Mouse (Mus musculus) hindbrain, embryonic 13.5 days (tissue): ENCODE results near the gene Tbxas1. TPM values are rescaled to one million over a fixed set of nuclear protein-coding genes. Genes with fewer than 3 reads are reported as not detected.

Source experiments
- ATAC-seq: fragments of 200-750 bp; cut with Nextera tagmentation; 2 replicates; pipeline ENCODE4 v1.8.0; 2017; ENCODE audit warnings: moderate TSS enrichment; ENCODE audit not compliant: low FRiP score
- H3K27ac ChIP-seq: fragments of 300-500 bp; sonication (generic); 2 replicates; pipeline ENCODE4 v1.5.1; 2015; ENCODE audit warnings: inconsistent platforms, mild to moderate bottlenecking, moderate library complexity
- H3K27me3 ChIP-seq: fragments of 300-500 bp; sonication (generic); 2 replicates; pipeline ENCODE4 v1.6.1; 2015; ENCODE audit warnings: mild to moderate bottlenecking, inconsistent platforms
- H3K36me3 ChIP-seq: fragments of 300-500 bp; sonication (generic); 2 replicates; pipeline ENCODE4 v1.6.1; 2015; ENCODE audit warnings: mild to moderate bottlenecking, inconsistent platforms
- H3K4me1 ChIP-seq: fragments of 300-500 bp; sonication (generic); replicated peaks from 2 replicates; pipeline ENCODE4 v1.6.1; 2015; ENCODE audit warnings: inconsistent platforms
- H3K4me2 ChIP-seq: fragments of 300-500 bp; sonication (generic); 2 replicates; pipeline ENCODE4 v1.6.1; 2015; ENCODE audit warnings: inconsistent platforms, mild to moderate bottlenecking, moderate library complexity
- H3K4me3 ChIP-seq: fragments of 300-500 bp; sonication (generic); 2 replicates; pipeline ENCODE4 v1.5.1; 2015; ENCODE audit warnings: mild to moderate bottlenecking, inconsistent platforms
- H3K9ac ChIP-seq: fragments of 300-500 bp; sonication (generic); 2 replicates; pipeline ENCODE4 v1.6.1; 2015; ENCODE audit warnings: mild to moderate bottlenecking, inconsistent platforms
- H3K9me3 ChIP-seq: fragments of 300-500 bp; sonication (generic); 2 replicates; pipeline ENCODE4 v1.6.1; 2016; ENCODE audit warnings: inconsistent platforms
- WGBS: fragments of 180-500 bp; shearing (Covaris S2); methylation state at CpG from one replicate; pipeline ENCODE4 v1.1.7; 2015; 5-methylcytosine and 5-hydroxymethylcytosine counted together
- polyA plus RNA-seq: library from polyadenylated mRNA; unstranded; fragments of >200 nt; fragmentation: Nextera tagmentation; extraction: Ambion mirVana; gene quantifications from 2 replicates; pipeline ENCODE4 v1.2.1, GENCODE M21; 2015

The Tbxas1 gene
- polyA plus RNA-seq, 1 experiment from 2014 or later = 2.7 TPM

DNA sequence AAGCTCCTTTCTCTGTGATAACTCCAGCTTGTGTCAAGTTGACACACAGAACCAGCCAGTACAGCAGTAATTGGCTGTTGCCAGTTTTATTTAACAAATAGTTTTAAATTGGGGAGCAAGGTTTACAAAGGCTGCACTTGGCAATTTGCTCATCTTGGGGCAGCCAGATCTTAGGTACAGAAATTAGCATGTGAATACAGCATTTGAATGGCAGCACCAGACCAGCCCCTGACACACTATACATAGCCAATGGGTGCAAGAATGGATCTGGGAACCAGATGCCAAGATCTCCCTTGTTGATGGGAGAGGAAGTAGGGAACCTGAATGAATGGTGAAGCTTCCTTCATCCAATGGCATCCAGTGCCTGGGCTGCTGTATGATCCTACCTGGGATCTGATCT is 199.0 kb downstream of the Tbxas1 start:
- H3K27me3 ChIP-seq = 0 out of 2 replicates have a peak, but pooled peaks cover 4% of the 10 kb centered on the region
- H3K4me3 ChIP-seq = no peak overlapping the region

GRCm38 (mm10) chr6:39076498-39076897 is 201.3 kb downstream of the Tbxas1 start:
- H3K27me3 ChIP-seq = no peaks in the 10 kb centered on the region
- no peaks in the 10 kb centered on the region for H3K9me3 ChIP-seq
- peaks cover 10% of the 10 kb centered on the region for H3K4me1 ChIP-seq
- H3K9ac ChIP-seq = no peak overlapping the region
- no peak overlapping the region for H3K27ac ChIP-seq
- no peak overlapping the region for H3K4me3 ChIP-seq
- no peak overlapping the region for H3K4me2 ChIP-seq
- no peaks in the 10 kb centered on the region for H3K36me3 ChIP-seq
- ATAC-seq = no peak

More for the DNA sequence above, 199.0 kb downstream of the Tbxas1 start:
- Histone ChIP-seq H3K27ac (no peak overlapping the region), H3K36me3 (no peaks in the 10 kb centered on the region), H3K9ac (no peak overlapping the region), H3K4me2 (no peak overlapping the region), H3K9me3 (no peaks in the 10 kb centered on the region), H3K4me1 (peaks cover 10% of the 10 kb centered on the region)
- no peak for ATAC-seq

DNA sequence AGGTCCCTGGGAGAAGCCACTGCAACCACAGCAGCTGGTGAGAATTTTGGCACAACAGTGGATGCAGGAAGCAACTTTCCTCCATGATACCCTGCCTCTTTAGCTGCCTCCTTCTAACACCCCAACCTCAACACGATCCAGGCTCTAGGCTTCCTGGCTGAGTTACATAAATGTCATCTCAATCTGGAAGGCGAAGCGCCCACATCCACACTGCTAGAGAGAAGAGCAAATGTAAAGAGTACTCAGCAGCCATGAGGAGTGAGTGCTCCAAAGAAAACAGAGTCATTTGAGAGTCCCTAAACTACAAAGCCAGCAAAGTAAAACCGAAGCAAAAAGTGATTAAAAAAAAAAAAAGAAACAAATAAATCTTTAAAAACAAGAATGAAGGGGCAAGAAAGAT is 229.4 kb downstream of the Tbxas1 start:
- ATAC-seq = no peak
- Histone ChIP-seq H3K27me3 (no peaks in the 10 kb centered on the region), H3K36me3 (no peaks in the 10 kb centered on the region), H3K9me3 (no peaks in the 10 kb centered on the region), H3K4me3 (no peak overlapping the region), H3K27ac (no peak overlapping the region), H3K9ac (no peak overlapping the region), H3K4me2 (no peak overlapping the region), H3K4me1 (no peaks in the 10 kb centered on the region)
- WGBS = 87% methylated on average over 4 of the region's 4 CpGs

GRCm38 (mm10) chr6:39106812-39107211 is 231.6 kb downstream of the Tbxas1 start:
- Histone ChIP-seq H3K4me3 (no peak overlapping the region), H3K36me3 (no peaks in the 10 kb centered on the region), H3K4me2 (no peak overlapping the region), H3K4me1 (no peaks in the 10 kb centered on the region), H3K27ac (no peak overlapping the region), H3K27me3 (no peaks in the 10 kb centered on the region), H3K9ac (no peak overlapping the region), H3K9me3 (no peaks in the 10 kb centered on the region)
- no peak for ATAC-seq
- WGBS = 63% methylated on average over 2 of the region's 2 CpGs

- Histone ChIP-seq H3K36me3 (no peaks in the 10 kb centered on the region), H3K9me3 (no peaks in the 10 kb centered on the region), H3K27ac (no peak overlapping the region), H3K4me2 (no peak overlapping the region), H3K27me3 (peaks cover 32% of the 10 kb centered on the region), H3K4me3 (no peak overlapping the region), H3K4me1 (peaks cover 1% of the 10 kb centered on the region; the same call in 1 of the 2 replicates), H3K9ac (no peak overlapping the region)
- no peak for ATAC-seq
- 98% methylated on average over 3 of the region's 3 CpGs for WGBS
Measured at GRCm38 (mm10) chr6:39112701-39113100, 237.5 kb downstream of the Tbxas1 start.

DNA sequence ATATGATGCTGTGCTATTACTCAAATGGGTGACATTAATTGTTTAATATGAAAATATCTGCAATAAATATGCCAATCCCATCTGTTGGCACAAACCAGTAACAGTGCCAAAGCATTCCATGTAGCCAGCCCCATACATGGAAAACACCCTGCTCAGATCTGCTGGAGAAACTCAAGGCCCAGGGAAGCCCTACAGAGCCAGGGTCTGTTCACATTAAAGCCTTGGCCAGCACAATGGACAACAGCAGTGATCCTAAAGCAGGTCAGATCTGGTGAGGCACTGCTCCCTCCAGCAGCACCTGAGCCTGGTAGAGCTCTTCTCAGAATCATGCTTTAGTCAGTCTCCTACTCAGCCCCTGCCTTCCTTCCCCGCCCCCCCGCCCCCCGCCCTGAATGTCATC is 237.9 kb downstream of the Tbxas1 start:
- Histone ChIP-seq H3K4me3 (no peak overlapping the region), H3K27ac (no peak overlapping the region), H3K4me1 (peaks cover 5% of the 10 kb centered on the region; the same call in 1 of the 2 replicates), H3K9me3 (no peaks in the 10 kb centered on the region), H3K9ac (no peak overlapping the region), H3K27me3 (peaks cover 36% of the 10 kb centered on the region), H3K36me3 (no peaks in the 10 kb centered on the region), H3K4me2 (no peak overlapping the region)
- WGBS = 83% methylated on average over 3 of the region's 3 CpGs
- ATAC-seq = no peak

DNA sequence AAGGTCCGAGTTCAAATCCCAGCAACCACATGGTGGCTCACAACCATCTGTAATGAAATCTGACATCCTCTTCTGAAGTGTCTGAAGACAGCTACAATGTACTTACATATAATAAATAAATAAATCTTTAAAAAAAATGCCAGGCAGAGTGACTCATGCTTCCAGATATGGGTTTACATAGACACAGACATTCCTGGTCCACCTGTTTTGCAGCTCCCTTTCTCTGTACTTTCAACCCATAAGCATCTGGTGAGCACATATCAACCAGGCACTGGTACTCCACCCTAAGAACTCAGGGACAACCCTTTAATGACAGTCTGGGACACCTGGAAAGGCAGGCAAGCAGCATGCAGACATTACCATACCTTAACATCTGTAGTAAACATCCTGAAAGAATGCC is 240.2 kb downstream of the Tbxas1 start:
- H3K4me2 ChIP-seq = no peak overlapping the region
- no peak for ATAC-seq
- H3K9ac ChIP-seq = no peak overlapping the region
- peaks cover 10% of the 10 kb centered on the region for H3K4me1 ChIP-seq
- H3K4me3 ChIP-seq = no peak overlapping the region
- H3K27ac ChIP-seq = no peak overlapping the region
- WGBS = 88% methylated on average over 1 of the region's 1 CpGs
- H3K9me3 ChIP-seq = no peaks in the 10 kb centered on the region
- peaks cover 59% of the 10 kb centered on the region for H3K27me3 ChIP-seq
- H3K36me3 ChIP-seq = no peaks in the 10 kb centered on the region

GRCm38 (mm10) chr6:39117584-39118455 is 242.6 kb downstream of the Tbxas1 start, which contains the start of gene Parp12:
Gene Parp12 (minus strand): TSS chr6:39118349.
- H3K27me3 ChIP-seq = peaks cover 60% of the 10 kb centered on the region

GRCm38 (mm10) chr6:39118456-39118881 is 243.3 kb downstream of the Tbxas1 start:
- peak overlapping the region; percentile 62 for H3K4me2 ChIP-seq
- no peaks in the 10 kb centered on the region for H3K9me3 ChIP-seq
- no peak overlapping the region for H3K27ac ChIP-seq
- H3K27me3 ChIP-seq = peaks cover 60% of the 10 kb centered on the region
- peak overlapping the region; percentile 65 for H3K9ac ChIP-seq
- peak overlapping the region; percentile 61 for H3K4me3 ChIP-seq
- WGBS = 8% methylated on average over 49 of the region's 49 CpGs
- no peak; the same call in 1 of the 2 replicates for ATAC-seq
- peaks cover 10% of the 10 kb centered on the region for H3K4me1 ChIP-seq
- no peaks in the 10 kb centered on the region for H3K36me3 ChIP-seq

More at GRCm38 (mm10) chr6:39117584-39118455, 242.6 kb downstream of the Tbxas1 start, which contains the start of gene Parp12:
- 3% methylated on average over 92 of the region's 101 CpGs for whole genome bisulfite sequencing
- Histone ChIP-seq H3K9me3 (no peaks in the 10 kb centered on the region), H3K36me3 (no peaks in the 10 kb centered on the region), H3K4me1 (peaks cover 10% of the 10 kb centered on the region), H3K9ac (peak within 1 kb of the TSS; percentile 65), H3K4me2 (peak within 1 kb of the TSS; percentile 62), H3K4me3 (peak within 1 kb of the TSS; percentile 61), H3K27ac (no peak within 1 kb of the TSS)
- peak; percentile 79 for ATAC-seq

DNA sequence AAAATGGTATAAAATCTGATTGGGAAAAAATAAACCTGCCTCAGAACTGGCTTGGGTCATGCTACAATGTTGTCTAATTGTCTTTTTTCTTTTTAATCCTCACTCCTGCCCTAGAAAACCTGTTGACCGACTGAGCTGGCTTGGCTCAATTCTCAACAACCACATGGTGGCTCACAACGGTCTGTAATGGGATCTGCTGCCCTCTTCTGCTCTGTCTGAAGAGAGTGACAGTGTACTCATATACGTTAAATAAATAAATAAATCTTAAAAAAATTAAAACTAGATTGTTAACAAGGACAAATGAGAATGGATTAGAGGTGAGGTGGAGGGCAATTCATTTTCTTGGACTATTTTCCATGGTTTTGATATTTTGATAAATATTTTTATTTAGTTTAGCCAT is 245.5 kb downstream of the Tbxas1 start:
- H3K4me3 ChIP-seq = no peak overlapping the region
- no peak for ATAC-seq
- no peak overlapping the region for H3K27ac ChIP-seq
- no peaks in the 10 kb centered on the region for H3K9me3 ChIP-seq
- H3K36me3 ChIP-seq = no peaks in the 10 kb centered on the region
- WGBS = 72% methylated on average over 3 of the region's 3 CpGs
- no peak overlapping the region for H3K4me2 ChIP-seq
- peaks cover 48% of the 10 kb centered on the region for H3K27me3 ChIP-seq
- H3K9ac ChIP-seq = no peak overlapping the region
- H3K4me1 ChIP-seq = peaks cover 10% of the 10 kb centered on the region

GRCm38 (mm10) chr6:39124719-39125118 is 249.5 kb downstream of the Tbxas1 start:
- Histone ChIP-seq H3K9me3 (peaks cover 6% of the 10 kb centered on the region; the same call in 1 of the 2 replicates), H3K36me3 (no peaks in the 10 kb centered on the region; the same call in 1 of the 2 replicates), H3K27me3 (peaks cover 7% of the 10 kb centered on the region; the same call in 1 of the 2 replicates), H3K4me1 (no peaks in the 10 kb centered on the region), H3K4me3 (no peak overlapping the region), H3K9ac (no peak overlapping the region), H3K4me2 (no peak overlapping the region), H3K27ac (no peak overlapping the region)
- ATAC-seq = no peak

- H3K9me3 ChIP-seq = peaks cover 6% of the 10 kb centered on the region; the same call in 1 of the 2 replicates
- ATAC-seq = no peak
- H3K36me3 ChIP-seq = peaks cover 32% of the 10 kb centered on the region
- no peaks in the 10 kb centered on the region for H3K27me3 ChIP-seq
- no peak overlapping the region for H3K9ac ChIP-seq
- no peak overlapping the region for H3K4me3 ChIP-seq
- WGBS = 27% methylated on average over 4 of the region's 4 CpGs
- no peaks in the 10 kb centered on the region for H3K4me1 ChIP-seq
- H3K27ac ChIP-seq = no peak overlapping the region
- no peak overlapping the region for H3K4me2 ChIP-seq
Measured at GRCm38 (mm10) chr6:39131480-39131879, 256.3 kb downstream of the Tbxas1 start.

DNA sequence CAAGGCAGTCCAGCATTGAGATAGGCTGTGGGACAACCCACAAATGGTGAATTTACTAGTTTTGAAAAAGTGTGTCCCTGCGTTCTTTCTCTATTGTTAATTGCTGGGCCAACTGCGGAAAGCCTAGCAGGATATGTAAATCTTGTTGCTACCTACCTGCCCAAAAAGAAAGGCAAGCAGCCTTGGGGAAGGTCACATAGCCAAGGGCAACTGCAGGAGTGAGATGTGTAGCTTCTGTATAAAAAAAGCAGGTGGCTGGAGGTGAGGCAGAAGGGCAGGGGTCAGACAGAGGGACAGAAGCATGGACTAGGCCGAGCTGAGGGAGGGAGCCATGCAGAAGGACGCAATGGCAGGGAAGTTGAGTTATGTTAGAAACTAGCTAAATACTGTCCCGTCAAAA is 257.4 kb downstream of the Tbxas1 start:
- Histone ChIP-seq H3K27me3 (no peaks in the 10 kb centered on the region), H3K36me3 (peaks cover 32% of the 10 kb centered on the region), H3K4me1 (no peaks in the 10 kb centered on the region), H3K4me3 (no peak overlapping the region), H3K9me3 (0 out of 2 replicates have a peak, but pooled peaks cover under 1% of the 10 kb centered on the region), H3K9ac (no peak overlapping the region), H3K27ac (no peak overlapping the region), H3K4me2 (no peak overlapping the region)
- no peak for ATAC-seq
- WGBS = 62% methylated on average over 5 of the region's 5 CpGs
